Mouse (Mus musculus): ENCODE results near the gene Cers2.

DNA sequence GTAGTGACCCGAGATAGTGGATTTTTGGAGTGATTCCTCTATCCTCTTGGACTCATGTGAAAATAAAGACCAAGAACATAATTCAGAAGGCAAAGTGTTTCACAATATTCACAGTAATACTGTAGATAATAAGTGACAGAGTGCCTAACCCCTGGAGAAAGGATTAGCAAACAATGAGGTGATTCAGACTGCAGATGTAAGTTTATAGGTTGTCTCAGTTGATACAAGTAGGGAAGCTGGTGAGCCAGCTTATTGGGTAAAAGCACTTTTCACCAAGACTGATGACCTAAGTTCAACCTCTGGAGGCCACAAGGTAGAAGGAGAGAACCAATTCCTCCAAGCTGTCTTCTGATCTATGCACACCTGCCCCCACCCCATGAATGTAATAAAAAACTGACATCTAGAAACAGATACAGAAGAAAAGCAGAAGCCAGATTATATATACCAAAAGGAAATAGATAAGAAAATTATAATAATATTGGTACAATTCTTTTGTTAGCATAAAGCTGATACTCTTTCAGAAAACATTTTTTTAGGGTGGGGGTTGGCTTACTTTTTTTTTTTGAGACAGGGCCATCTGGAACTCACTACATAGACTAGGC lies 14.3 kb downstream of the Cers2 start:
- no peak for TF ChIP-seq POLR2A (IDR thresholded peaks at IDR 0.05; ENCODE audit: low read depth, low read length)
- TF ChIP-seq CTCF (IDR thresholded peaks at IDR 0.05; ENCODE audit: extremely low read depth, insufficient read depth, insufficient read length, insufficient replicate concordance): no peak

All from spleen, adult 2 months (tissue).